Mouse (Mus musculus): Measurements from ENCODE around the gene Mfsd9. TPM values are rescaled to one million over a fixed set of nuclear protein-coding genes. Genes with fewer than 3 reads are reported as not detected.

The Mfsd9 gene
- 0.75 and 1.3 TPM in 2 replicates for polyA plus RNA-seq (2012; ENCODE audit: low replicate concordance)

GRCm38 (mm10) chr1:40790324-40791141 is at the start of gene Mfsd9:
Gene Mfsd9, minus strand, starts transcription at chr1:40790687.

GRCm38 (mm10) chr1:40805351-40805750 is 14.9 kb upstream of the Mfsd9 start, which contains the start of gene Tmem182:
Gene Tmem182, plus strand, starts transcription at chr1:40805601.

Other genes with a start within 250 kb of the Mfsd9 start
- not detected in 2 replicates for gene Slc9a4, start 210.6 kb downstream of the Mfsd9 start, polyA plus RNA-seq (2012; ENCODE audit: low replicate concordance)
- gene Slc9a2, start 110.1 kb downstream of the Mfsd9 start, polyA plus RNA-seq (2012; ENCODE audit: low replicate concordance) = 0.08 and 0.26 TPM in 2 replicates
- gene Tmem182, start 14.9 kb upstream of the Mfsd9 start, polyA plus RNA-seq (2012; ENCODE audit: low replicate concordance) = not detected in 2 replicates